Mouse (Mus musculus): ENCODE data around the gene Tlr9. TPM values are rescaled to one million over a fixed set of nuclear protein-coding genes. Genes with fewer than 3 reads are reported as not detected.

Tlr9 gene
- 1.3 and 3.8 TPM in 2 replicates for total RNA-seq (2021)
- long read RNA-seq, experiment 1 = 0 reads
- long read RNA-seq, experiment 2 = 0 reads

DNA sequence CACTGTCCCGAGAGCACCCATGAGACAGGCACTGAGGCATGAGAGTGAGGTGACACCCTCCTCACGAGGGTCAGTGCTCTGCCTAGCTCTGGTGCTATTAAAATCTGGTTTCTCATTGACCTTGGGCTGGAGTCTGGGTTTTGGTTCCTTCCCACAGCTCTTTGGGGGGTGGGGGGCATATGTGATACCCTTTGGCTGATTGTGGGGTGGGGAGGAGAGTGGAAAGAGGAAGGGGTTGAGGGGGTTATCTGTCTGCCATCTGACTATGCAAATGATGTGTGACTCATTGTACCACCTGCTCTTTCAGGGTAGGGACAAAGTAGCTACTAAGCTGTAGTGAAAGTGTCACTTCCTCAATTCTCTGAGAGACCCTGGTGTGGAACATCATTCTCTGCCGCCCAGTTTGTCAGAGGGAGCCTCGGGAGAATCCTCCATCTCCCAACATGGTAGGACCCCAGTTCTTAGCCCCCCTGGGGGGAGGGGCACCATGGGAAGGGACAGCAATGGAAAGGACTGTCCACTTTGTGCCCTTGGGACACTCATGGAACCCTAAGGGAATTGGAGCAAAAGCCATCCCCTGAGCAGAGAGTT lies at the start of gene Tlr9:
Gene Tlr9, plus strand, starts transcription at position 338 of the 591 bp plus-strand sequence.
- no peak for DNase-seq

DNA sequence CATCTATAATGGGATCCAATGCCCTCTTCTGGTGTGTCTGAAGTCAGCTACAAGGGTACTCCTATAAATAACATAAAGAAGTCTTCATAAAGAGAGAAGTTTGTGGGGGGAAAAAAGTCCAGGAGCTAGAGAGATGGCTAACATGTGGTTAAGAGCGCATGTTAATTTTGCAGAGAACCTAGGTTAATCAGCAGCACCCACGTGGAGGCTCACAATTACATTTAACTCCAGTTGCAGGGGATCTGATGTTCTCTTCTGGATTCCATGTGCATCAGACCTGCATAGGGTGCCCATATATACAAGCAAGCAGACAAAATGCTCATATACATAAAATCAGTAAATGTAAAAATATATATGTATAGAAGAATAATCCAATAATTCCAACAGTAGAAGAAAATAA lies 49.0 kb upstream of the Tlr9 start:
- DNase-seq = no peak

DNA sequence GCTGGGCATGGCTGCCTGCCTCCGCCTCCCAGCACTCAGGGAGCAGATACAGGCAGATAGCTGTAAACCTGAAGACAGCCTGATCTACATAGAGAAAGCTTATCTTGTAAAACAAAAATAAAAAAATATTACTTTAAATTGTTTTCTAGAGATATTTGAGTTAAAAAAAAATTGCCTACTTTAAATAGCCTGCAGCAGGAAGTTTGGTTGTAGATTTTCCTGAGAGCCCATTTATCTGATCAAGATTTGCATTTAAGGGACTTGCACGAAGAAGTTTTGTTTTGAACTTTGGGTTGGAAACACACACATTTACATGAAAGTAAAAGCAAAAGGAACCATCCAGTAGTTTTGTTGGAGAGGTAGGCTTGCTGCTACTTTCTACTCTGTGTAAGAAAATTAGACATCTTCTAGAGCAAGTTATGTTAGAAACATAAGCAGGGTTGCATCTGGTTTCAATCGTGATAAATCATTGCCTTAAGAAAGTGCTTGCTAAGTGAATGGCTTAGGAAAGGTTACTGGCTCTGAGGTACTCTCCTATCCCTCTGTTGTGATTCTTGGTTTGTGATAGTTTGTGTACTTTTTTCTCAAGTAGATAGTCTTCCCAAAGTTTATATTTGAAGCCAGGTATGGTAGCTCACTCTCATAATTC lies 46.7 kb upstream of the Tlr9 start:
- no peak for DNase-seq

DNA sequence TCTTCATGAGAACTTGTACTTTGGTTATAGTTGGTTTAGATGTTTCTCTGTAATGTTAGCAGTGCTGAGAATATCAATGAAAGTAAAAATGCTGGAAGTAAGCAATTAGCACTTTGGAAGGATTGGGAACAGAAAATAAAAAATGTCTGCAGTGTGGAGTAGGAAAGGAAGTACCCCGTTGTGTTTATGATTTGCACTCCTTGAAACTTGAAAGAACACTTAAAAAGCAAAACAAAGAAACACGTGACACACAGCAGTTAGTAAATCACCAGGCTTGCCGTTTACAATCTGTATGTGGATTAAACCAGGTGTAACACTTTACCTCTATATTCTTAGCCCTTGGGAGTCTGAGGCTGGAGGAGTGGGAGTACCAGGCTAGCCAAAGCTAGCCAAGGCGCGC lies 45.6 kb upstream of the Tlr9 start:
- DNase-seq = no peak

DNA sequence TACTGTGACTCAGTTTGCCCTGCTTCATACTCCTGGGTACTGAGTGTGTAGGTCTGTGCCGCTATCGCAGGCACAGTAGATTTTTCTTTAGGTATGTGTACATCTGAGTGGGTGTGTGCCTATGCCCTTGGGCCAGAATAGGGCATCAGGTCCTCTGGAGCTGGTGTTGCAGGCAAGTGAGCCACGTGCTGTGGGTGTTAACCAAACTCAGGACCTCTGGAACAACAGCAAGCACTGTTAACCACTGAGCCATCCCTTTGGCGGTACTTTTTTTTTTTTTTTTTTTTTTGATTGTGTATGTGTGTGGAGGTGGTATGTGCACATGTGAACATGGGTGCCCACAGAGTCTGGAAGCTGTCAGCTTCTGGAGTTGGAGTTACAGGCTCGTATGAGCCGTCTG lies 44.6 kb upstream of the Tlr9 start:
- no peak for DNase-seq

DNA sequence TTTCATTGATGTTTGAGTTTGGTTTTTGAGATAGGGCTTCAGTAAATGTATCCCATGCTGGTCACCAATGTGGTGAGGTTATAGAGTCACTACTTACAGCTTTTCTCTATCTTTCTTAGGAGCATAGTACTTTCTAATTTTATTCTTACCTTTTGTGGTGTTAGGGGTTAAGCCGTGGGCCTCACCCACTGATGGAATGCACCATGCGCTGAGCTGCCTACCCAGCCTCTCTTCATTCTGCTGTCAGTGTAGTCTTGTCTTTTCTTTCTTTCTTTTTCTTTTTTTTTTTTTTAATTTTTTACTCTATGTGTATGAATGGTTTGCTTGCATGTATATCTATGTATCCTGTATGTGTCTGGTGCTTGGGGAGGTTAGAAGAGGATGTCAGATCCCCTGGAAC lies 42.9 kb upstream of the Tlr9 start:
- DNase-seq = no peak

DNA sequence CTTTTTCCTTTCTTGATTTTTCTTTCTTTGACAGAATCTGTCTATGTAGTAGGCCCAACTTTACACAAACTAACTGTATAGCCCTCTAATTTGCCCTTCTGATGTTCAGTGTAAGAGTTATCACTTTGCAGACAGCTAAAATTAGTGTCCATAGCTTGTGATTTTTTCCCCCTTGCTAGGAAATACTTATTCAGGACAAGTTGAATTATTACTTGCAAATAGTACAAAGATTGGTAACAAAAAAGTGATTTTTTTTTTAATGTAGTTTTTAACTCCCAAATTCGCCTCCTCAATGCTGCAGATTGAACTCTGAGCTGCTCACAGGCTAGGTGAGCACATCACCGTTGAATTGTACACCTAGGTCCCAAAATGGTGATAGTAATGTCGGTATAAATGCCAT lies 42.4 kb upstream of the Tlr9 start:
- DNase-seq = no peak

DNA sequence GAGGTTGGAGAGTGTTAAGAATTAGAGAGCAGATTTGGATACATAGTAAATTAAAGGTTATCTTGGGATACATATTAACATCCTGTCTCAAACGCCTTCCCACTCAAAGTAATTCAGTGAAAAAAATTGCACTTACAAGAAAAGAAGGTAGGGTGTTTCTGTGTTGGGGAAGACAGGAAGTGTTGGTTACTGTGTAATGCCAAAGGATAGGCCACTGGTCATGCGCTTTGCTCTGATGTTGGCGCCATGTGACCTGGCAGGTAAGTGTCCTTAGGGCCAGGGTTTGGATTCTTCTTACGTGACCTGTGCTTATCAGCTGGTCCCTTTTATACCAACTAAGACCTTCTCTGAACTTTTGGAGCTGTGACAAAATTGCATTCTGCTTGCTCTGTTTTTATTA lies 40.3 kb upstream of the Tlr9 start:
- DNase-seq = no peak

DNA sequence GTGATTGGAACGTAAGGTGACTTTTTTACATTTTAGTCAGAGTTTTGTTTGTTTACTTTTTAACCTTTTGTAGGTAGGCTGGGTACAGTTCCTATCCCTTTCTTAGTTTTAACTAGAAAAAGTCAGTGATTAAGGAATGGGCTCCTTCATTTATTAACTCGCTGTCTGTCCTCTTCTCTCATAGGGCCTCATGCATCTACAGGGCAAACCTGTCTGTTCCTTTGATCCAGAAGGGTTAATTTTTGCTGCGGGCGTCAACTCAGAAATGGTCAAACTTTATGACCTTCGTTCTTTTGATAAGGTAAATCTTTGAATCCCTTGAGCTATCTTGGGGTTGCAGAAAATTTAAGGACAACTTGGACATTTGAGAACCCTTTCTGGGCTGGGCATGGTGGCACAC lies 38.4 kb upstream of the Tlr9 start:
- DNase-seq = no peak

DNA sequence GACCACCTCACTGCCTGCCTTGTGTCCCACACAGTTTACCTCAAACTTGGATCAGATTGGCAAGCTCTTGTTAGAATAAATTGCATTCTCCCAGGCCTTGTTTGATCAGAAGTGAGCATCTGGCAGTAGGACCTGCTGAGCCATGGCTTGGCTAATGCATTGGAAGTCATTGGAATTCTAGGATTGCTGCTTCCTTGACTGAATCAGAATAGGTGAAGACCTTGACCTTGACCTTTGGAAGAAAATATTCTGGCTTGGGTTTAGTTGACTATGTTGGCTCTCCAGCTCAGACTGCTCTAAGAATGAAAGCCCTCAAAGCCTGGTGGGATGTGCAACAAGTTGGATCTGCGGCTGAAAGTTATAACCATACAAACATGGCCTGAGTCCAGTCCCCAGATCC lies 31.0 kb upstream of the Tlr9 start:
- DNase-seq = peak; percentile 29

DNA sequence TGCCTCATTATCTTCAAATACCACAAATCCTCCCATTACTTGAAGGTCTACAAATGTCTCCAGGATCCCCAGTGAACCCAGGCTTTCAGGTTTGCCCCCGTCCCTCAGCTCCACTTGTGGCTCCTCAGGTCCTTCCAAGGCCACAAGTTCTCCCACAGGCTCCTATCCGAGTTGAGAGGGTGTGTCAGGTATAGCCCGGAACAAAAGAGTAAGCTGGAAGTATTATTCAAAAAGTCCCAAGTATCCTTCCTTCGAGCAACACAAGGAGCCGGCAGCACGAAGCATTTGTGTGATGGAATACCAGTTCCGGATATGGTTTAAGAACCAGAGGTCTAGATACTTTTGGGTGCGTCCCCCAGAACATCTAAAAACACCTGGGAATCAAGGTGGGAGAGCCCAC lies 30.4 kb upstream of the Tlr9 start:
- no peak for DNase-seq

DNA sequence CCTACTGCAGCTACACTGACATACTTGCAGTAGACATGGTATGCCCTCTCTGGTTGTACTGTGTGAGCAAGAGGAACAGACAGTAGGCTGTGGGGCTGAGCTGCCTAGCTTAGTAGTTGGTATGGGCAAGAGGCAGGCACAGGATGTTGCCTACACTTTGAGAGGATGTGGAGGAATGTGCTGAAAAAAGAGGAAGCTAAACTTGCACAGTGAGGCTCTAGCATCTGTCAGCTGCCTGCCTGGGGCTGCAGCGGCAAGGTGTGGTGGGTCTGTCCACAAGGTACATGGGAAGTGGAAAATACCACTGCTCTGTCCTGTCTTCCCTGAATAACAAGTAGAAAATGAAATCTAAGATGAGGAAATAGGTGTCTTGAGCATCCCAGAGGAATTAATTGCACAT lies 29.4 kb upstream of the Tlr9 start:
- DNase-seq = no peak

DNA sequence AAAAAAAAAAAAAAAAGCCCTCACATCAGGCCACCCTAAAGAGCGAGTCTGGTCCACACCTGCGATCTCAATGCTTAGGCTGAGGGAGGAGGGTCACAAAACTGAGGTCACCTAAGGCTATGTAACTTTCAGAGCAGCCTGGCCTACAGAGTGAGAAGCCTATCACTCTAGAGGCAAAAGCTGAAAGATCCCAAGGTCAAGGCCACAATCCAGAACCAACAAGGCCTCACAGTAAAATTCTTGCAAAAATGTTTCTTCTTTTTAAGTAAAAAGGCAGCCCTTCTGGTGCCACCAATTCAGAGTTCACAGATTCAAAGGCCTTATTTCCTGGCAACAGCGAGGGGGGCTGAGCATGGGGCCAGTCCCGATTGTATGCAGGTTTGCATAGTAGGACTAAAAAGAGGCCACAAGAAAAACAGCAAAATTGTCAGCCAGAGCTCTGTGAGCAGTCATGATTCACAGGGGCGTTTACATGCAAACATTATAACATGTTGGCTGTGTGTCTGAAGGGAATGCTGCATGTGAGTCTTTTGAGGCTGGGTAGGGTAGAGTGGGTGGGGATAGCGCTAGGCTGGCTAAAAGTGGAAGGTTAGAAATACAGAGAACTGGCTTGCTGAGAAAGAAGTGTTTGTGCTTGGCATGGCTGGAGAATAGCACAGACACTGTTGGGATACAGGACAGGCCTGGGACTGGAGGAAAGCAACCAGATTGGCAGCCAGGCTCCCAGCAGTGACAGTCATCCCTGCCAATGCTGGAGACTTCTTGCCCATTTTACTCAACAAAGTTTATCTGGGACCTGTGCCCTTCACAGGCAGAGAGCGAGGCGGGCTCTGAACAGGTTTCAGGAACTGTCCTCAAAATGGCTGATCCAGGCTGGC lies 28.2 kb upstream of the Tlr9 start:
- DNase-seq = peak; percentile 54

DNA sequence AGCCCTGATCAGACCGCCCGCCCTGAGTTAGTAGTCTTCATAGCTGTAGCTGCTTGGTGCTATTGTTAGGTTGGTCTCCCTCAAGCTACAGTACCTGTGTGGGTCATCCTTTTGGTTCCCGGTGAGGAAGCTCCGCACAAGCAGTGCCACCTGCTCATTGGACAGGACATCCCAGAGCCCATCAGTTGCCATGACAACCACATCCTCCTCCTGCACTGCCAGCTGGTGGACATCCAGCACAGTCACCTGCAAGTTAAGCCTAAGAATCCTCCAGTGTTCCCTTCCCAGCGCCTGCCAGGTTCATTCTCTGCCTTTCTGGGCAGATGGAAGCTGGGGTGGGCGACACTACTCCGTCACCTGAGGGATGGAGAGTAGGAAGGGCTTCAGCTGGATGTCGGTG lies 26.7 kb upstream of the Tlr9 start:
- DNase-seq = no peak

DNA sequence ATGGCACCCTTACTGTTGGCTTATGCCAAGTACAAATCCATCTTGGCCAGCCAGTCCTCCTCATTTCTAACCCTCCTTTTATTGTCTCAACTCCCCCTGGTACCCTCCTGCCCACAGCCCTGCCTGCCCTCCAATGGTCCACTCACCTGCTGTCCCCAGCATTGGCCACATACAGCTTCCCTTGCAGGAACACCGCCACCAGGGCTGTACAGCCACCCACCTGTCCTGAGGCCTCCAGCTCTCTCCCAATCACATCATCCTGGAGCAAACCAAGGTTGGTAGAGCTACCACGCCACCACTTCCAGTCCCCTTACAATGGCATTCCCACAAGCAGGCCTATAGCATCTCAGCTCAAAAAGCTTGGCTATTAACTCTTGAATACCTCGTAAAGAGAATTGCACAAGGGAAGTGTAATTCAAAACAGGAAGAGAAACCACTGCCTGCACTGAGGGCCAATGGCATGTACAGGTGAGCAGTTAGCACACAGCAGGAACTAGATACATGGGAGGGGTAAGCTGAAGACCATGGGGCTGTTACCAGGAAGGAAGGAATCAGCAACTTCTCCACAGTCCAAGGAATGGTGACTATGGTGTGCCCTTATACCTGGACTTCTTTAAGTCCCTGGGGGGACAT lies 25.2 kb upstream of the Tlr9 start:
- no peak for DNase-seq

DNA sequence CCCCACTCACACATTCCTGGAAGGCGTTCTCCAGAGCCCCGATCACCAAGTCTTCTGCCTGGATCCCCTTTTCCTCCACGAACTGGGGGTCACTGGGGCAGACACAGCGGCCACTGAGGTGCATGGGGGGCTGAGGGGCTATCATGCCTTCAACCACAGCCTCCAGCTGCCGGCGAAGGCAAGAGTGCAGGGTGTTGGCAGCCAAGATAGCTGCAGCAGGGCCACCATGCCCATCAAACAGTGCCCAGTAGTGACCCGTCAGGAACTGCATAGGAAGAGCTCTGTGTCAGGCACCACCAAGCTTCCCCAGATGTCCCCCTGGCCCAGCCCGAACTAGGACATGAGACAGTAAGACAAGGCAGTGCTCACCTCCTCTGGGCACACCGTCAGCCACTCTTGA lies 24.7 kb upstream of the Tlr9 start:
- DNase-seq = no peak

DNA sequence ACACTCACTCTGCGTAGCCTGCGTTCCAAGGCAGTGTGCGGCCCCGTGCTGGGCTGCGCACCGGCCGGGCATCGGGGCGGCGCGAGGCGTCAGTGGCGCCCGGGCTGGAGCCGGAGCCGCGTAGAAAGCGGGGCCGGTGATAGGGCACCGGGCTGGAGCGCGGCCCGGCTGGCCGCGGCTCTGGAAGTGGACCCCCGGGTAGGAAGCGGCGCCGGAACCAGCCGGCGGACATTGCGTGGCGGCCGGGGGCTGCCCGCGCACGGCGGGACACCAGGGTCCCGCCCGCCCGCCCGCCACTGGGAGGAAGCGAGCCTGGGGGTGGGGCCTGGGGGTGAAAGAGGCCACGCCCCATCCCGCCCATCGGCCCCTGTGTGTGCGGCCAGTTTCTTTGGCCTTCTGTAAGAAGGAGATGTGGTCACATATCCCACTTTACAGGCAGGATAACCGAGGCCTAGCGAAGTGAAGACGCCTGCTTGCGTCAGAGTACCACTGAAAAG lies 23.4 kb upstream of the Tlr9 start:
- peak; percentile 90 for DNase-seq

DNA sequence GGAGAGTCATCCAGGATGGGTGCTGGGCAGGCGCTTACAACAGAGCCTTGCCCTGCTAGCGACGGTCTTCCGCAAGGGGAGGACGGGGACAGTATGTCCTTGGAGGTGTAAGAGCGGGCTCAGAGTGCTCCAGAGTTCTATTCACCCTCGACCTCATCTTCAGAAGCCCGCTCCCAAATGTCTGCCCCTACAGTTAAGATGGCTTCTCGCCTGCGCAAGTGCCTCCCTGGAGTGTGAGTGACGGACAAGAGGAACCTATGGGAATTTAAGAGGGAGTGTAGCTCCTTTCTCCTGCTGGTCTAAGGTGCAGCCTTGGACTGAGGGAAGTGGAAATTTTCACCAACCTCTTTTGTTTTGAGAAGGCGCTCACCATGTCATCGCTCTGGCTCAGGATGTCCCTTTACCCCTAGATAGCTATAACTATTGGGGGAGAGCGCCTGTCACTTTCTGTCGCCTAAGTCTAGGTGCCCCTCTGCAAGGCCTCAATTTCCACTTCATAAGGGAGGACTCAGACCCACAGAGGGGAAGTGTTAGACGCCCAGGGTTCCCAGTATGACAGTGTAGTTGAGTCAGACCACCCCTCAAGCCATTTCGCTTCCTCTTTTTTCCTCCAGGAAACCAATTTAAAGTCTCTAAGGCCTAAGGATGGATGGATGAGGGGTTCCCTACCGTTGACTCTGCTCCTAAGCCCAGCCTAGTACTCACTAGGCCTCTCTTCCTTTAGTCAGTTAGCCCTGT lies 22.7 kb upstream of the Tlr9 start, which contains the start of gene Ppm1m:
Gene Ppm1m, minus strand, starts transcription at position 212 of the 738 bp plus-strand sequence.
- DNase-seq = no peak

DNA sequence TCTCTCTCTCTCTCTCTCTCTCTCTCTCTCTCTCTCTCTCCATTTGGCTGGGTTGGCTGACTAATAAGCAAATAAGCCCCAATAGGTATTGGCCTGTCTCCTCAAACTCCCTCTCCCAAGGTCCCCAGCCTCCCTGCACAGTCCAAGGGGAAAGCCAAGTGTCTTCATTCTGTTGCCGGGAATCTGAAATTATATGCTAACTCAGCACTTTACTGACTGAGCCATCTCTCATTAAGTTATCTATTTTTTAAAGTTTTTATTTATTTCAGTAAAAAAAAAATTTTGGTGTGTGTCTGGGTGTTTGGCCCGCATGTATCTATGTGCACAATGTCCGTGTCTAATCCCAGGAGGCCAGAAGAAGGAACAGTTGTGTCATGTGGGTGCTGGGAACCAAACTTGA lies 20.5 kb upstream of the Tlr9 start:
- DNase-seq = no peak

DNA sequence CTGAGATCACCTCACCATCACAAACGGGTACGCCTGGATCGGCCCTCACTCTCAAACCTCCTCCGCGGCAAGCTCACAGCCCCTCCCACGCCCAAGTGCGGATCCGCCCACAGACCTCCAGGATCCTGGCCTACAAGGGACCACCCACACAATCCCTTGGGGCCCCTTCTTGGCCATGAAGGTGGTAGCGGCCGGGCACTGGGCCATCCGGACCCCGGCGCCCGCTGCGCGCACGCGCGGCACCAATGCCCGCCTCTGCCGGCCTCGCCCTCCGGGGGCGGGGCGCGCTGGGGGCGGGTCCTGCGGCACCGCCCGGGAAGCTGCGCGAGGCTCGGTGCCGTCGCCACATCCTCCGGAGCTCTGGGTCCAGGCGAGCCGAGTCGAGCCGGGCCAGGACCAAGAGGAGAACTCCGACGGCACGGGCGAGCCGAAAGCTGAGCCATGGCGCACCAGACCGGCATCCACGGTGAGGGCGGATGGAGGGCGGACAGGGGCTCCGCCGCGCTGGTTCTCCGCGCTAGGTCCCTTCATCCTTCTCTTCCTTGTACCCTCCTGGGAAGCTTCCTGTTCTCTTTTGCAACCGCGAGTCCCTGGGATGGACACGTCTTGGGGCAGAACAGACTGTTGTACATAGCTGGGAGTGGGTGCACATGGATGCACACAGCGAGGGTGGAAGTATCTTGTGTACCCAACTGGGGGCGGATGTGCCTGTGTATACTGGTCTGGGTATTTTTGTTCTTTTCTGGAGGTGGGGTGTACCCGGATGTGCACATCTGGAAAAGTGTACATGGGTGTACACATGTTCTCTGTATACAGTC lies 19.4 kb upstream of the Tlr9 start, which contains the start of gene Twf2:
Gene Twf2, plus strand, starts transcription at position 290 of the 818 bp plus-strand sequence.
- DNase-seq = peak; percentile 96
